Mouse (Mus musculus) common myeloid progenitor, adult 5-6 weeks (primary cell): Measurements from ENCODE around the gene Tenm4. TPM values are rescaled to one million over a fixed set of nuclear protein-coding genes. Genes with fewer than 3 reads are reported as not detected.
A peak's percentile ranks its signal among the peaks of the same experiment; 100 is the strongest.

Experiments used
- ATAC-seq: replicated peaks from 2 replicates; pipeline ENCODE4 v1.8.0; 2016; ENCODE audit warnings: low read depth, mild to moderate bottlenecking, moderate TSS enrichment, inconsistent platforms; ENCODE audit not compliant: poor library complexity, severe bottlenecking
- total RNA-seq: library from RNA; stranded (forward); fragments of 200-1000, 187-1606 nt; gene quantifications from 2 replicates; pipeline ENCODE4 v1.2.3, GENCODE M21; 2017

The Tenm4 gene
- total RNA-seq, 1 experiment from 2014 or later: not detected

DNA sequence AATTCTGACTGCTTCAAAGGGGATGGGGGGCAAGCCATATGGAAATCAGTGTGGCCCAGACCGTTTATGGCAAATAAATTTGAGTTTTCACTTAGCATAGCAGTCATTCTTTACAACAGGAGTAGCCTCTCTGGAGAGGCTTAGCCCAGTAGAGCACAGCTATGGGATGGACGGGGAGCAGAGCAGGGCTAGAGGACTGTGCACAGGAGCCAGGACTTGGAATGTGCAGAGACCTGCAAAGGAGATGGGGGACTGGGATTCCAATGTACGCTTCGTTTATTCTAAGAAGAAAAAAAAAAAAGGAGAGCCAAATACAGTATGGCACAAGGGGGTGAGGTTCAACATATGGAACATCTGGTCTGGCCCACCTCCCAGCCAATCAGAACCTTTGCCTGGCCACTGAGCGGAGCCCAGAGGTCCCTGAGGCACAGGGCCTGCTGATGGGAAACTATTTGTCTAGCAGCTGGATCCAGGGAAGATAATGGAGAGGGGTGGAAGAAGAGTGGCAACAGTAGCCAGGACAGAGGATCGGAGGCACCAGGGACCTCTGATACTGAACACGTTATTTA is 381.3 kb downstream of the Tenm4 start:
- ATAC-seq: no peak

DNA sequence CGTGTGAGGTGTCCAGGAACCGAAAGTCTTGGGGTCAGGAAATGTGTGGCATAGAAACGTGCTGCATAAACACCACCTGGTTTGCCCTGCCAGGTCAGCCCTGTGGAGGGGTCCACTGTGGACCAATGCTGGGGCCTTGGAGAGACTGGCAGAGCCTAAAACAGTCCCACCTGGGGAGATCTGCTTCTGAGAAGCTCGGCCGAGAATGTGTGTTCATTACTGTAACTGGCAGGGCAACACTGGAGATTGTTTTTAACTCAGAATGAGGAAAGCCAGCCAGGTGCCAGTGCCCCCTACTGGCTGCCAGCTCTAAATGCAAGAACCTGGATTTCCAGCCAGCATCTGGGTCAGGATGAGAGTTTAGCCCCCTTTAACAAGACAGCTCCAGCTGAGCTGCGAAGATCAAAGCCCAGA is 383.2 kb downstream of the Tenm4 start:
- peak; percentile 63 for ATAC-seq

DNA sequence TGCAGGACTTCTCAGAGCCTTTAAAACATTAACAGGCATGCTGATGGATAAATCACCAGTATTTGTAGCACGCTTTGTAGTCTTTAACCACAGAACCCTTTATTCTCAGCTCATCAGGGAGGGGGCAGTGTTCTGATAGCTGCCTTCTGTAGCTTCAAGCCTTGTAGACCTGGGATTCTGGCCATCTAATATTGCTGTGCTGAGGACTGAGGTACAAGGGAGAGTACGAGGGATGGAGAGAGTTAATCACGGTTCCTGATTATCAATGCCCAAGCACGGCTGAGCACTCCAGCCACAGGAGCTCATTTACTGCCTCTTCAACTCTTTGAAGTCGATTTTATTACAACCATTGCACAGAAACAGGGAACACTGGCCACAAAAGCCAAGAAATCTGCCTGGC is 384.2 kb downstream of the Tenm4 start:
- no peak for ATAC-seq

DNA sequence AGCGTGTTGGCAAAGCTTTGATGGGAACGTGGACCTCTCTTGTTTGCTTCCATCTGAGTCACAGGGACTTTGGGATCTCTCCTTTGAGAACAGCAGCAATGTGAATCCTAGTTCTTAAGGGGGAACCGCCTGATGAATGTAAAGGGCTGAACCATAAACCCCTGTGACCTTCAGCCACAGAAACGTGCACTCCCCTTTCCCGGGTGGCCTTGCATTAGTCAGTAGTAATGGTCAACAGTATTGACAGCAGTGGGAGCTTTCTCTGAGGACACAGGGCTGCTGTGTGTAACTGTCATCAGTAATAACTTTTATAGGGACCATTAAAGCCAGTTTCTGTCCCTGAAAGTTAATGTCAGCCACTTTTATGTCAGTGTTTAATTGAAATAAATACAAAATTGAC is 385.7 kb downstream of the Tenm4 start:
- no peak for ATAC-seq

DNA sequence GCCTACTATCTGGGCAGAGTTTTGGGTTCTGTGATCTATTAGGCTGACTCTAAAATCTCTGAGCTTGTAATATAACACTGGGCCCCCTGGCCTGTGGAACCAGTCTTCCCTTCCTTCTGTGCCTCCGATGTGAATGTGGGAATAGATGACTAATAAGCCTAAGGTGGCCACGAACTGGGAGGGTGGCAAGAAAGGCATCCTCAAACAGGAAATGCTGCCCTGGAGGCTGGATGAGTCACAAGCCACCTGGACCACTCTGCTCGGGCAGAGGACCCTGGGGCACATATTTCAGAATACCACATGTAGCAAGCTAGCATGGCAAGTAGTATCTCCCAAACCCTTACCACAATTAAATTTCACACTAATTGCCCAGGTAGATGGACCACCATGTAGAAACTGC is 391.8 kb downstream of the Tenm4 start:
- no peak for ATAC-seq

DNA sequence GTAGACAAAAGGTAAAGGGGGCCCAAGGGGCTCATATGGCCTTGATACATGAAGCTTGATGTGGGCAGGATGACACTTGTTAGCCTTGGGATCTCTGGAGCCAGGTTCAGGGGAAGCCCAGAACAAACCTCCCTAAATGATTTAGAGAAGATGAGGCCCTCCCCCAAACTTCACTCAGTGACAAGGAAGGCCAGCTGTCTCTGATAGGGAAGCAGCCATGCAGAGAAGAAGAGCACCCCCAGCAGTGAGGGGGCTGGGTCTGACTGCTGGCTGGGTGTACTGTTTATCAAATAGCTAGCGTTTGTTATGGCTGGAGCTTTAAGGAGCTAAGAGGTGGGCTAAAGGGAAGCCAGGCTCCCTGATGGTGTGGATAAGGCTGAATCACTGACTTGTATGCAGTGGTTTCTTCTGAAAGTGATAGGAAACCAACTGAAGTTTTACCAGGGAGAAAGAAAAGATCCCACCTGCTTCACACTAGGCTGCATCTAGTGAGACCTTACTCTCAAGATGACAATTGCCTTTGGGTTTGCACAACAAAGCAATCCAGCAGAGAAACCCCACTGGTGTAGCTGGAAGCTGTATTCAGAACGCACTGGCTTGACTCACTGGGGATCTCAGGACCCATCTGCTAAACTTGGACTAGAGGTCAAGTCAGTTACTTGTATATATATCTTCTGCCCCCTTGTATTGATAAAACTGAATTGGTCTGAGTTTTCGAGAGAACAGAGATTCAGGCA is 392.5 kb downstream of the Tenm4 start:
- ATAC-seq: no peak

DNA sequence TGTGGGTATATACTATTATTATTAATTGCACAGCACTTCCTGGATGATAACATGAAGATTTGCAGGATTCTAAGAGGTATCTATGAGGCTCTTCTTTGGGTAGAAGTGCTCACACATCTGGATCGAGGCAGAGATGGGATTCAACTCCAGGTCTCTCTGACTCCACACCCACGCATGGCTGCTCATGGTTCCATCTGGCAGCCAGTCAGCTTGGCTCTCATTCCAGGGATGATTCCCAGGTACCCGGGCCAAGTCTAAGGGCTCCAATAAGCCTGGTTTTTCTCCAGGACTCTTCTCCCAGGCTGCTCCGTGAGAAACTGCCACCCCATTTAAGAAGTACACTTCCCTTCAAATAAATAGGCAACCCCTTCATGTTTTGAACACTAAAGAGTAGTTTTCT is 394.8 kb downstream of the Tenm4 start:
- no peak for ATAC-seq

DNA sequence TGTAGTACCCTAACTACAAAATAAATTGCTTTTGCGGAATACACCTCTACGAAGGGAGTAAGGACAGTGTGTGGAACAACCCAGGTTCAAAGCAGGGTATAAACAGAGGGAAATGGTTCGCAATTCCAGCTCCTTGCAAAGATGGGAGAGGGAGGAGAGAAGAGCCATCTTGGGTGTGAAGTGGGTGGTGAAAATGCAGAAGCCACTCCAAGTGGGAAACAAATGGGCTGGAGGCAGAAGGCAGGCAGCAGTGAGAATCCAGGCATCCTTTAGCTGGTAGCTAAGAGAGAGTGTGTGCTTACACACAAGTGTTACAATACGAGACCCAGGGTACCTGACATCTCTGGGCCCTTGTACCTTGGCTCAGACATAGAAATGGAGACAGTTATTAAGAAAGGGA is 395.2 kb downstream of the Tenm4 start:
- no peak for ATAC-seq

DNA sequence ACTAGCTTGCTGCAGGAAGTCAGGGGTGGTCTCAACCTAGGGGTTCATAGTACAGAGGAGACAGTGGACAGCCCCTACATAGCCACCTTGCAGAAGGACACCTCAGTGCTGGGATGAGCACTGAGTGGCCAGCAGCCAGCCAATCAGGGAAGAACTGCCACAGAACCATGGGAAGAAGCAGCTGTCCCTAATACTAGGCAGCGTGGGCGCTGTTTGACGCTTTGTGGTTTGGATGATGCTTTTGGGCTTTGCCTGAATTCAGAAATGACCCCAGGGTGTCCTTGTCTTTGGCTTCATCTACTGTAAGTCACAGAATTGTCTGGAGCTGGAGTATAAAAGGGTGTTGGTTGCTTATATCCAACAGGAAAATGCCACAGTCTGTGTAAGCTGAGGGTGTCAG is 397.0 kb downstream of the Tenm4 start:
- no peak for ATAC-seq

DNA sequence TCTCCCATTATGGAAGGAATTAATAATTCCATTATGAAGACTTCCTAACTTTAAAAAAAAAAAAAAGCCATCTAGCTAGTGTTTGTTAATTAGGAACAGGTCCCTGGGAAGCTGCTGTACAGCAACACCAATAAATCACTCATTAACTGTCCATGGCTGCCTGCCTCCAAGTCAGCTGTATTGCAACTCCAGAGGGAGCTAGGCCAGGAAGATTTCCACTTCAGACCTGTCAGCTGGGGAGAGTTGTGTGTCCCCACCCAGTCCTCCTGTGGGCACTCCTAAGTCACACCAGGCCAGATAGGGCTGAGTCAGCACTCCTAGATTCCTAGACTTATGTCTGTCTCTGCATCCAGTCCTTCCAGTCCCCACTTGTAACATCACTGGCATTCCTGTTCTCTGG is 399.9 kb downstream of the Tenm4 start:
- no peak for ATAC-seq

DNA sequence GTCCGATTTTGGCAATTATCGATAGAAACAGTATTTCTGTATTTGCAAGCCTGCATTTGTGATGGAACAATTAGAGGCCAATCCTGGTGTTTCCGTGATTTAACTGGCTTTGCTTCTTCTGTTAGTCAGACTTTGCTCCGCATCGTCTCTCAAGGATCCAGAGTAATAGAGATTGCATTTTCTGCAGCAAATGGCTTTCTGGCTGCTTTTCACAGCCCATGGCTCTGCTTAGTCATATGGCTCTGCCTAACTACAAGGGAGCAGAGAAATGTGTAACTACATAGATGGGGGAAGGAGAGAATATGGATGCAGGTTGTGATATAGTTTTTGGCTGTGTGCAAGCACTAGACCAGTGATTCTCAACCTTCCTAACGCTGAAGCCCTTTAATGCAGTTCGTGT is 401.9 kb downstream of the Tenm4 start:
- no peak for ATAC-seq

DNA sequence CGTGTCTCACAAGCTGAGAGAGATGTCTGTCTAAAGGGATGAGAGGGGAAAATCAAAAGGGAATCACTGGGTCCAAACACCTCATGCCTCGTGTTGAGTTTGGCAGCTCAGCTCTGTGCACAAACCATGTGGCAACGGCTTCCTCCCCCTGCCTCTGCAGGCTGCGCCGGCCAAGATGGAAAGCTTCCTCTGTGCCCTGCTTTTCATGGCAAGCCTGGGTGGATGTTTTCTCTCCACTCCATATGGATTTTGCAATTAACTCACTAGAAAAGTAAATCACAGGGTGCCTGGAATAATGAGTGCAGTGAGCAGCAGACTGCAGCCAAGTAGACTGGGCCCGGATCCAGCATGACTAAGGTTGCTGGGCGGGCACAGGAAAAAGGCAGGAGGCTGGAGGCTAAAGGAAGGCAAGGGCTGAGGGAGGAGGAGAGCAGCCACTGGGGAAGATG is 404.2 kb downstream of the Tenm4 start:
- 0 out of 2 replicates have a peak, but pooled peaks have one; percentile 29 for ATAC-seq

DNA sequence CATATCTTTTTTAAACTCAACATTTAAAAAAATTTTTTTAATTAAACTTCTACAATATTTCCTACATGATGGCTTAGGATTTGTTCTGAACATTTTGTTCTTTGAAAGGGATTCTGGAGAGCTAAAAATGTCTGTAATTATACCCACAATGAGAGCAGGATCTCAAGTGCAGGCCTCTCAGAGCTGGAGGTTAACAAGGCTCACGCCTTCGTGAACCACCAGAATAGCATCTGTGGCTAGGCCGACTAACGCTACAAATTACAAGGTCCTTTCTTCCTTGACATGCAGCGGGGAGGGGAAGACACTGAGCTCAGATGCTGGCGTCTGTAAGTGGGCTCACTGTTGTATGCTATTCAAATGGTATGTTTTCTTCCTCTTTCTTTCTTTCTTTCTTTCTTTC is 411.7 kb downstream of the Tenm4 start:
- no peak for ATAC-seq

DNA sequence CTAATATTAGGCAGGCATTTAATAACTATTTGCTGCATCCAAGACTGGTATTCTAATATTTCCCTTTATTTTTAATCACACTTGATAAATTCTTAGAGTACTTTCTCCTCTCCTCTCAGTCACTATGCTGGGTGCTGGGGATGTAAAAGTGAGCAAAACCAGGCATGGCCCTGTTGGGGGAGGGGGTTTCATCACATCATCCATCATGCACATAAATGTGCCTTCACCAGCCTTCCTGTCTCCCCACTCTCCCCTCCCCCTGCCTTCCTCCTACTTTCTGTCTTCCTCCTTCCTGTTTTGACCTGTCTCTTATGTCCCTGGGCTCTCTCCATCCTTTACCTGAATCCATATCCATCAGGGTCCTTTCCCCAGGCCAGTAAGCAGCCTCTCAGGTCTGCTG is 416.4 kb downstream of the Tenm4 start:
- no peak for ATAC-seq

DNA sequence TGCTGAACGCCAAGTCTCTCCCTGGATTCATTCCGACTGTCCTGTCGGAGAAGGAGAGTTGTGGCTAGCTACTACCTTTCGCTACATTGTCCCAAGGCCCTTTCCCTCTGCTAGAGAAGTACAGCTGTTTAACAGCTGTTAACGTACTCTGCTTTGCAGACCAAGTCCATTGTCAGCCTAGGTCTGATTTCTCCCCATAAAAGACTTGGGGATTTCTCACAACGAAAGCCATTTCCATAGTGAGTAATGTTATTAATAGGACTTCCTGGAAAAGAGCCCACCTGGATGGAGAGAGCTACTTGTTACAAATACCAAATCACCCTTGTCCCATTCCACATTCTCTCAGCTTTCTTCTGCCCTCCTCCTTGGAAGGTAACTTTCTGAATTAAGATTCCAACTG is 417.5 kb downstream of the Tenm4 start:
- no peak for ATAC-seq

DNA sequence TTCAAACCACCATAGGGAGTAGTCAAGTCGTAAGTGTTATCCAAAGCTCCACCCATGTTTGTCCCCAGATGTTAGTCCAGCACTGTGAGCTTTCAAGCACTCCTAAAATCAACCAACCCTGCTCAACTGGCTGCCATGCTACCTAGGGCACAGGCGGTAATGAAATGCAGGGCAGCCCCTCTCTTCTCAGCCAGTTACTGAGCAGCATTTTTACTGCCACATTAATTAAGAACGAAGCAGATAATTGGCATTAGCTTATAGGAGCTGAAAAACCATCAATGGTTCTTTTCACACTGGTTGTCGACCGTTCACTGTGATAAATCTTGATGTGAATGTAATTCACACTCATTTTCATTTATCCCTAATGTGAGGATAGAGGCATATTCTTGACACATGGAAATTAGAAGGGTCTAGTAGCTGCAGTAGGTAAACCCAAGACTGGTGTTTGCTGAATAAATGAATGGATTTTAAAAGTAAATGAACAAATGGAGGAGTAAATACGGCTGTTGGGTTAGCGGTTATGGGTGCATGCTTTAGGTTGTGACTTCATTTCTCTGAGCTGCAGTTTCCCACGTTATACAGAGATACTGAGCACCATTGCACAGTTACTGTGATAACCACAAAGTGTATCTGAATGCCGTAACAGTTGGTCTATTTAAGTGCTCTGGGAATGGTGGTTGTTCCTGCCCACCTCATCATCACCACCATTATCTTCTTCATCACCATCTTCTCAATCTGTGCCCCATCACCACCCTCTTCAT is 424.7 kb downstream of the Tenm4 start:
- ATAC-seq: no peak

DNA sequence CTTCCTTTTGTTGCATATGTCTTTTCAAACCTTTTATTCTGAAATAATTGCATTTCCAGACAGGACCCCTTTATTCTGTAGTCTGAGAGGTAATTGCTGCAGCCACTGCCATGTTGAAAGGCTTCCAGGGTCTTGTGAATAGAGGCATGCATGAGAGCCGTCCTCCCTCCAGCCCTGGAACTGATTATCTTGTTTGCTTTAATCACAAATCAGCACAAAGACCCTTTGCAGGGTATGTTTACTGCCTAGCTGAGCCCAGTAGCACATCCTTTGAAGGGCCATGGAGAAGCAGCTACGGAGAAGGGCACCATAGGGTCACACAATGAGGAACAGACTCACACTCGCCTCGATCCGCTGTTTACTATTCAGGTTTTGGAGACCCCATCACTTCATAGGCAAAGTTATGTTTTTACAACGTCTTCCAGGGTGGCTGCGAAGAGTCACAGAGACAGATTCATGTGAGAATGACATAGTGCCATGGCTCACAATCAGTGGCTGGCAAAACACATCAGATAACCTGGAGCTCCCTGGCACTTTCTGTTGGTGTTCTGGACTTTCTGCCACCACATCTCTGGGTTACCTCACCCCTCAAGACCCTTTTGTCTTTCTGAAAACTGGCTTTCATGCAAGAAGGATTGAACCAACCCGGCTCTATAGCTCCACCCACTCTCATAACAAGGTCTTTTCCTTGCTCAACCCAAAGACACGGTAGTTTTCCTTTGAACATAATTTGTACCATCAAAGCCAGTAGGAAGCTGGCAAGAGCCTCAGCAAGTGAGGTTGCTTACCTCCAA is 425.6 kb downstream of the Tenm4 start:
- no peak for ATAC-seq

DNA sequence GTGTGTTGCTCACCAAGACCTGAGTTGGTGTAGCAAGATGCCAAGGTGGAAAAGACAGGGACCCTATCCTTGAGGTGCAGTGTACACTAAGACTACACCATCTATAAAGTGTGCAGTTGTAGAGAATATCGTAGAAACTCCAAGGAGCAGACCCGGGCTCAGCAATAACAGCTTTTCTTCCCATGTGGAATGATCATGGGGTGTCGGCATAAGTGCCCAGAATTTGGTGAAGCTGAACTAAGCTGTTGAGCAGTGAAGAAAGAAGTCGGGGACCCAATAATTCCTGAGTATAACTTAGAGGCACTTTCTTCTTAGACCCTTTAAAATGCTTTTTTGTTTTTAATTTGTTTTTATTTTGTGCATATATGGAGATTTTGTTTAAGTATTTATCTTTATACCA is 426.8 kb downstream of the Tenm4 start:
- ATAC-seq: no peak

DNA sequence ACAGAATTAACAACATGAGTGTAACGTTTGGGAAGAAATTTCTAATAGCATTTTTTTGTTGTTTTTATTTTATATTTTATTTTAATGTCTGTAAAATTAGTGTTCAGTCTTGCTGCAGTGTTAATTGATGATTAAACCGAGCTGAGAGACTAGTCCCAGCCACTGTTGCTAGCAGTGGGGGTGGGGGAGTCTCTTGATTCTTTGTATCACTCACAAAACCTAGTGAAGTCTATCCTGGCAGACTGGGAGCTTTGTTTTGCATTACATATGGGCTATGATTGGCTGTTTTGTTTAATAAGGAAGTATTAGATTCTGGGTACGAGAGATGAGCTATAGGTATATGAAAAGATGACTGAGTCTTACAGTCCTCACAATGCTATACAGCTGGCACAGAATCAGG is 428.0 kb downstream of the Tenm4 start:
- ATAC-seq: no peak

DNA sequence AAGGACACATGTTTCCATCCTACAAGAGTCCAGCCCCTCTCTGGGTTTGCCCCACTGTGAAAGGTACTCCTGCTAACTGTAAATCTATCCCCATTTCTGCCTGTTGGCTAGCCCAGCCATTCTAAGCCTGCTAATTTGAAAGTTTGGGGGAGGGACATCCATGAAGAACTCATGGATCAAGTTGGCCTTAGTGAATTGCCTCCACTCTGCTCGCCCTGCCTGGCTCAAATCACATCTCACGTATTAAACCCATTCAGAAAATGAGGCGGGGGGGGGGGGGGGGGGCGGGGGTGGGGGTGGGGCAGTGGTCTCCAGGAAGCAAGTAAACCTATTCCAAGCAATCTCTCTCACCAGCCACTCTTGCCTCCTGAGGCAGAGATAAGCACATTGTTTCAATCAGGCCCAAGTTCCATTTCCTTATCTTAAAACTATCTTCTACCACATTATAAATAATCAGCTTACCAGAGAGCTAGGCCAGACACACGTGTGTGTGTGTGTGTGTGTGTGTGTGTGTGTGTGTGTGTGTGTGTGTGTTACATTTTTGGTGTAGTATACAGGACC is 429.4 kb downstream of the Tenm4 start:
- no peak for ATAC-seq
